Mouse (Mus musculus) forebrain, embryonic 14.5 days (tissue): ENCODE measurements around the gene Stat4. TPM values are rescaled to one million over a fixed set of nuclear protein-coding genes. Genes with fewer than 3 reads are reported as not detected.

ENCODE experiments used
- polyA plus RNA-seq: library from polyadenylated mRNA; unstranded; fragments of >200 nt; fragmentation: Nextera tagmentation; extraction: Ambion mirVana; gene quantifications from 2 replicates; pipeline ENCODE4 v1.2.1, GENCODE M21; 2014

Gene Stat4
- polyA plus RNA-seq, 1 experiment from 2014 or later = 1.6 TPM

Other genes starting within 250 kb of the Stat4 start
- gene Myo1b, start 71.1 kb upstream of the Stat4 start, polyA plus RNA-seq = 78.1 and 89.1 TPM in 2 replicates
- gene Stat1, start 132.3 kb downstream of the Stat4 start, polyA plus RNA-seq = 12.9 and 13.1 TPM in 2 replicates
- gene Gls, start 246.1 kb downstream of the Stat4 start, polyA plus RNA-seq = 35.4 and 37.4 TPM in 2 replicates